Mouse (Mus musculus) liver, embryonic 13.5 days (tissue): ENCODE measurements around the gene Ankrd63. TPM values are rescaled to one million over a fixed set of nuclear protein-coding genes. Genes with fewer than 3 reads are reported as not detected.

ENCODE experiments used
- ATAC-seq: fragments of 200-750 bp; cut with Nextera tagmentation; 2 replicates; pipeline ENCODE4 v1.8.0; 2017; ENCODE audit warnings: low read depth, mild to moderate bottlenecking, moderate number of reproducible peaks, moderate library complexity
- DNase-seq: peaks from one replicate; pipeline ENCODE4 v3.0.0; 2022
- H3K27ac ChIP-seq: fragments of 300-500 bp; sonication (generic); 2 replicates; pipeline ENCODE4 v1.5.1; 2015; ENCODE audit warnings: moderate library complexity, mild to moderate bottlenecking, inconsistent platforms
- H3K27me3 ChIP-seq: fragments of 300-500 bp; sonication (generic); 2 replicates; pipeline ENCODE4 v1.6.1; 2015; ENCODE audit warnings: mild to moderate bottlenecking, inconsistent platforms
- H3K36me3 ChIP-seq: fragments of 300-500 bp; sonication (generic); 2 replicates; pipeline ENCODE4 v1.6.1; 2015; ENCODE audit warnings: mild to moderate bottlenecking, inconsistent platforms
- H3K4me1 ChIP-seq: fragments of 300-500 bp; sonication (generic); replicated peaks from 2 replicates; pipeline ENCODE4 v1.6.1; 2015; ENCODE audit warnings: inconsistent platforms
- H3K4me2 ChIP-seq: fragments of 300-500 bp; sonication (generic); 2 replicates; pipeline ENCODE4 v1.6.1; 2015; ENCODE audit warnings: inconsistent platforms, mild to moderate bottlenecking, moderate library complexity
- H3K4me3 ChIP-seq: fragments of 300-500 bp; sonication (generic); replicated peaks from 2 replicates; pipeline ENCODE4 v1.5.1; 2015; ENCODE audit warnings: mild to moderate bottlenecking, inconsistent platforms
- H3K9ac ChIP-seq: fragments of 300-500 bp; sonication (generic); 2 replicates; pipeline ENCODE4 v1.6.1; 2015; ENCODE audit warnings: mild to moderate bottlenecking, inconsistent platforms
- H3K9me3 ChIP-seq: fragments of 300-500 bp; sonication (generic); replicated peaks from 2 replicates; pipeline ENCODE4 v1.6.1; 2016; ENCODE audit warnings: inconsistent platforms
- WGBS: fragments of 180-500 bp; shearing (Covaris S2); methylation state at CpG from one replicate; pipeline ENCODE4 v1.1.7; 2015; ENCODE audit not compliant: insufficient replicate concordance; 5-methylcytosine and 5-hydroxymethylcytosine counted together
- polyA plus RNA-seq: library from polyadenylated mRNA; unstranded; fragments of >200 nt; fragmentation: Nextera tagmentation; extraction: Ambion mirVana; gene quantifications from 2 replicates; pipeline ENCODE4 v1.2.1, GENCODE M21; 2015

The Ankrd63 gene
- polyA plus RNA-seq, 1 experiment from 2014 or later, result not detected

GRCm38 (mm10) chr2:118669245-118669644 lies 34.5 kb downstream of the Ankrd63 start:
- peaks cover 41% of the 10 kb centered on the region for H3K27me3 ChIP-seq
- no peak for DNase-seq
- WGBS, result 72% methylated on average over 6 of the region's 6 CpGs
- no peaks in the 10 kb centered on the region for H3K9me3 ChIP-seq
- H3K4me2 ChIP-seq, result no peak overlapping the region
- no peak overlapping the region for H3K9ac ChIP-seq
- H3K36me3 ChIP-seq, result no peaks in the 10 kb centered on the region
- ATAC-seq, result no peak
- H3K4me3 ChIP-seq, result no peak overlapping the region
- H3K4me1 ChIP-seq, result peaks cover 31% of the 10 kb centered on the region
- no peak overlapping the region for H3K27ac ChIP-seq

- peaks cover 21% of the 10 kb centered on the region for H3K27me3 ChIP-seq
- H3K4me3 ChIP-seq, result no peak overlapping the region
- H3K9me3 ChIP-seq, result no peaks in the 10 kb centered on the region
- no peak for DNase-seq
- peaks cover 51% of the 10 kb centered on the region for H3K4me1 ChIP-seq
- 0 out of 2 replicates have a peak overlapping the region, but pooled peaks have one; percentile 6 for H3K27ac ChIP-seq
- ATAC-seq, result no peak
- H3K9ac ChIP-seq, result no peak overlapping the region
- H3K4me2 ChIP-seq, result no peak overlapping the region
- no peaks in the 10 kb centered on the region for H3K36me3 ChIP-seq
- WGBS, result 66% methylated on average over 5 of the region's 5 CpGs
Measured at GRCm38 (mm10) chr2:118667181-118667580, 36.6 kb downstream of the Ankrd63 start.

- Histone ChIP-seq H3K4me2 (no peak overlapping the region), H3K4me3 (no peak overlapping the region), H3K27me3 (peaks cover 9% of the 10 kb centered on the region; the same call in 1 of the 2 replicates), H3K36me3 (no peaks in the 10 kb centered on the region), H3K9ac (no peak overlapping the region), H3K27ac (no peak overlapping the region), H3K9me3 (no peaks in the 10 kb centered on the region), H3K4me1 (peaks cover 67% of the 10 kb centered on the region)
- WGBS, result 76% methylated on average over 4 of the region's 4 CpGs
- no peak for DNase-seq
- ATAC-seq, result no peak
Measured at GRCm38 (mm10) chr2:118665616-118666015, 38.1 kb downstream of the Ankrd63 start.

- Histone ChIP-seq H3K9me3 (no peaks in the 10 kb centered on the region), H3K4me1 (peaks cover 72% of the 10 kb centered on the region), H3K36me3 (no peaks in the 10 kb centered on the region), H3K4me2 (no peak overlapping the region), H3K9ac (0 out of 2 replicates have a peak overlapping the region, but pooled peaks have one; percentile 8), H3K4me3 (no peak overlapping the region), H3K27me3 (0 out of 2 replicates have a peak, but pooled peaks cover 7% of the 10 kb centered on the region), H3K27ac (no peak overlapping the region)
- 66% methylated on average over 3 of the region's 3 CpGs for WGBS
- DNase-seq (no peak), ATAC-seq (no peak)
Measured at GRCm38 (mm10) chr2:118664975-118665516, 38.7 kb downstream of the Ankrd63 start.

GRCm38 (mm10) chr2:118663804-118664766 lies 39.7 kb downstream of the Ankrd63 start:
- Histone ChIP-seq H3K27me3 (0 out of 2 replicates have a peak, but pooled peaks cover 2% of the 10 kb centered on the region), H3K27ac (peak overlapping the region; percentile 99), H3K4me1 (peaks cover 79% of the 10 kb centered on the region), H3K4me2 (peak overlapping the region; percentile 97), H3K9ac (peak overlapping the region; percentile 78), H3K9me3 (no peaks in the 10 kb centered on the region), H3K4me3 (peak overlapping the region; percentile 67), H3K36me3 (no peaks in the 10 kb centered on the region)
- 49% methylated on average over 19 of the region's 19 CpGs for WGBS
- ATAC-seq (peak; percentile 33), DNase-seq (peak; percentile 33)

- 3% methylated on average over 37 of the region's 37 CpGs for WGBS
- no peaks in the 10 kb centered on the region for H3K9me3 ChIP-seq
- H3K4me3 ChIP-seq, result peak within 1 kb of the TSS; percentile 67
- H3K36me3 ChIP-seq, result no peaks in the 10 kb centered on the region
- ATAC-seq (no peak), DNase-seq (peak; percentile 45)
- H3K27ac ChIP-seq, result peak within 1 kb of the TSS; percentile 99
- H3K4me1 ChIP-seq, result peaks cover 89% of the 10 kb centered on the region
- peak within 1 kb of the TSS; percentile 78 for H3K9ac ChIP-seq
- no peaks in the 10 kb centered on the region for H3K27me3 ChIP-seq
- H3K4me2 ChIP-seq, result peak within 1 kb of the TSS; percentile 97
Measured at GRCm38 (mm10) chr2:118662902-118663803, 40.6 kb downstream of the Ankrd63 start, which contains the start of gene Pak6. TSS of gene Pak6 (plus strand) at chr2:118663303.

- peak overlapping the region; percentile 97 for H3K4me2 ChIP-seq
- H3K4me3 ChIP-seq, result no peak overlapping the region
- H3K9ac ChIP-seq, result peak overlapping the region; percentile 78
- H3K27ac ChIP-seq, result peak overlapping the region; percentile 99
- DNase-seq (peak; percentile 33), ATAC-seq (no peak)
- H3K9me3 ChIP-seq, result no peaks in the 10 kb centered on the region
- 36% methylated on average over 9 of the region's 9 CpGs for WGBS
- no peaks in the 10 kb centered on the region for H3K27me3 ChIP-seq
- H3K4me1 ChIP-seq, result peaks cover 94% of the 10 kb centered on the region
- no peaks in the 10 kb centered on the region for H3K36me3 ChIP-seq
Measured at GRCm38 (mm10) chr2:118661891-118662290, 41.9 kb downstream of the Ankrd63 start.

- Histone ChIP-seq H3K9me3 (no peaks in the 10 kb centered on the region), H3K27ac (peak overlapping the region; percentile 99), H3K4me2 (peak overlapping the region; percentile 79), H3K4me1 (peaks cover 87% of the 10 kb centered on the region), H3K36me3 (no peaks in the 10 kb centered on the region), H3K27me3 (no peaks in the 10 kb centered on the region), H3K9ac (peak overlapping the region; percentile 70), H3K4me3 (peak overlapping the region; percentile 52)
- 0% methylated on average over 4 of the region's 4 CpGs for WGBS
- DNase-seq (peak; percentile 79), ATAC-seq (peak; percentile 67)
Measured at GRCm38 (mm10) chr2:118659998-118660452, 43.7 kb downstream of the Ankrd63 start.

- Histone ChIP-seq H3K27ac (peak overlapping the region; percentile 99), H3K4me3 (peak overlapping the region; percentile 52), H3K36me3 (no peaks in the 10 kb centered on the region), H3K4me2 (peak overlapping the region; percentile 79), H3K4me1 (peaks cover 82% of the 10 kb centered on the region), H3K9me3 (no peaks in the 10 kb centered on the region), H3K9ac (peak overlapping the region; percentile 70), H3K27me3 (no peaks in the 10 kb centered on the region)
- DNase-seq, result peak; percentile 56
- 29% methylated on average over 12 of the region's 12 CpGs for WGBS
- ATAC-seq, result peak; percentile 13; the same call in 1 of the 2 replicates
Measured at GRCm38 (mm10) chr2:118659493-118659892, 44.3 kb downstream of the Ankrd63 start.

- no peaks in the 10 kb centered on the region for H3K36me3 ChIP-seq
- peak overlapping the region; percentile 79 for H3K4me2 ChIP-seq
- H3K27ac ChIP-seq, result peak overlapping the region; percentile 99
- H3K4me3 ChIP-seq, result peak overlapping the region; percentile 52
- ATAC-seq, result peak; percentile 81
- peaks cover 78% of the 10 kb centered on the region for H3K4me1 ChIP-seq
- no peaks in the 10 kb centered on the region for H3K9me3 ChIP-seq
- DNase-seq, result peak; percentile 88
- no peaks in the 10 kb centered on the region for H3K27me3 ChIP-seq
- H3K9ac ChIP-seq, result peak overlapping the region; percentile 71
- 3% methylated on average over 1 of the region's 1 CpGs for WGBS
Measured at GRCm38 (mm10) chr2:118659077-118659476, 44.7 kb downstream of the Ankrd63 start.
